Mouse (Mus musculus) limb, embryonic 11.5 days (tissue): ENCODE results near the gene Sod1. TPM values are rescaled to one million over a fixed set of nuclear protein-coding genes. Genes with fewer than 3 reads are reported as not detected.

Experiments used
- ATAC-seq: fragments of 200-750 bp; cut with Nextera tagmentation; 2 replicates; pipeline ENCODE4 v1.8.0; 2017; ENCODE audit warnings: low read depth; ENCODE audit not compliant: insufficient number of reproducible peaks, low FRiP score, low TSS enrichment
- DNase-seq: peaks from one replicate; pipeline ENCODE4 v3.0.0-alpha.2; 2015; ENCODE audit warnings: low spot score
- H3K27ac ChIP-seq: fragments of 300-500 bp; sonication (generic); replicated peaks from 2 replicates; pipeline ENCODE4 v1.5.1; 2014; ENCODE audit warnings: low read depth, mild to moderate bottlenecking, low read length
- H3K27me3 ChIP-seq: fragments of 300-500 bp; sonication (generic); 2 replicates; pipeline ENCODE4 v1.6.1; 2014; ENCODE audit warnings: mild to moderate bottlenecking, low read length, mixed read lengths; ENCODE audit not compliant: control insufficient read depth, insufficient read depth
- H3K36me3 ChIP-seq: fragments of 300-500 bp; sonication (generic); 2 replicates; pipeline ENCODE4 v1.6.1; 2014; ENCODE audit warnings: mild to moderate bottlenecking, low read length, moderate library complexity, mixed read lengths; ENCODE audit not compliant: control insufficient read depth, insufficient read depth
- H3K4me1 ChIP-seq: fragments of 300-500 bp; sonication (generic); 2 replicates; pipeline ENCODE4 v1.6.1; 2014; ENCODE audit warnings: low read length, mixed read lengths; ENCODE audit not compliant: control insufficient read depth, insufficient read depth
- H3K4me2 ChIP-seq: fragments of 300-500 bp; sonication (generic); 2 replicates; pipeline ENCODE4 v1.6.1; 2014; ENCODE audit warnings: low read depth, mild to moderate bottlenecking, moderate library complexity; ENCODE audit not compliant: severe bottlenecking
- H3K4me3 ChIP-seq: fragments of 300-500 bp; sonication (generic); 2 replicates; pipeline ENCODE4 v1.5.1; 2014; ENCODE audit warnings: low read depth, low read length
- H3K9ac ChIP-seq: fragments of 300-500 bp; sonication (generic); 2 replicates; pipeline ENCODE4 v1.6.1; 2014; ENCODE audit warnings: mild to moderate bottlenecking, low read length
- H3K9me3 ChIP-seq: fragments of 300-500 bp; sonication (generic); 2 replicates; pipeline ENCODE4 v1.6.1; 2016; ENCODE audit warnings: low read length; ENCODE audit not compliant: control insufficient read depth
- whole genome bisulfite sequencing: fragments of 180-500 bp; shearing (Covaris S2); extraction: QIAGEN DNeasy Blood & Tissue Kit; methylation state at CpG from one replicate; pipeline ENCODE4 v1.1.7; 2014; 5-methylcytosine and 5-hydroxymethylcytosine counted together
- polyA plus RNA-seq: library from polyadenylated mRNA; unstranded; fragments of >200 nt; fragmentation: Nextera tagmentation; extraction: Ambion mirVana; gene quantifications from 2 replicates; pipeline ENCODE4 v1.2.1, GENCODE M21; 2014

Sod1 gene
- 1,355 and 1,400 TPM in 2 replicates for polyA plus RNA-seq

DNA sequence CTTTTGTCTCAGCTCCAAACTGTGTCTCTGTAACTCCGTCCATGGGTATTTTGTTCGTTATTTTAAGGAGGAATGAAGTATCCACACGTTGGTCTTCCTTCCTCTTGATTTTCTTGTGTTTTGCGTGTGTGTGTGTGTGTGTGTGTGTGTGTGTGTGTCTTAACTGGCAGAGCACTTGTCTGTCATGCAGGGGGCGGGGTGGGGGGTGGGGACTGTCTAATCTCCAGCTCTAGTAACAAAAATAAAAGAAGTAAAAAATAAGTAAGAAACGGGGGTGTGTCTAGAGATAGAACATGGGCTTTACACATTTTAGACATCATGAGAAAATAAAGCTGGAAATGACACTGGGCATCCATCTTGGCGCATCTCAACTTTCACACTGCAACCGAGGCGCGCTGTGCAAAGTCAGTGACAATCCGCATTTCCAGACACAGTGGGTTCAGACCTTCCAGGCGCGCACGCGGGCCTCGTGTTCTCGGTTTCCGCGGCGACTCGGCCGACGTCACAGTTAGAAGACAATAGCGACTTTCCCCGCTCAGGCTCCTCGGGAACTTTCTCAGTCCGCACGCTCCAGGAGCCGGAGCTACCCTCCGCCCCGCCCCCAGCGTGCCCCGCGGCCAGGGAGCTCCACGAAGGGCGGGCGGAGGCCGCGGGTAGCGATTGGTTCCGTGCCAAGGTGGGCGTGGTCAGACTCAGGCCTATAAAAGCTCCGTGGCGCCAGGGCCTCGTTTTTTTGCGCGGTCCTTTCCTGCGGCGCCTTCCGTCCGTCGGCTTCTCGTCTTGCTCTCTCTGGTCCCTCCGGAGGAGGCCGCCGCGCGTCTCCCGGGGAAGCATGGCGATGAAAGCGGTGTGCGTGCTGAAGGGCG lies at the start of gene Sod1:
TSS of gene Sod1 (plus strand) at position 729 of the 866 bp plus-strand sequence.
- Histone ChIP-seq H3K9ac (peak within 1 kb of the TSS; percentile 89), H3K4me3 (peak within 1 kb of the TSS; percentile 88), H3K27ac (peak within 1 kb of the TSS; percentile 85), H3K4me2 (peak within 1 kb of the TSS; percentile 67), H3K4me1 (0 out of 2 replicates have a peak, but pooled peaks cover 3% of the 10 kb centered on the region), H3K36me3 (peaks cover 9% of the 10 kb centered on the region), H3K27me3 (no peaks in the 10 kb centered on the region; the same call in 1 of the 2 replicates), H3K9me3 (no peaks in the 10 kb centered on the region)
- peak; percentile 99 for DNase-seq
- peak; percentile 96 for ATAC-seq
- 2% methylated on average over 63 of the region's 63 CpGs for WGBS

DNA sequence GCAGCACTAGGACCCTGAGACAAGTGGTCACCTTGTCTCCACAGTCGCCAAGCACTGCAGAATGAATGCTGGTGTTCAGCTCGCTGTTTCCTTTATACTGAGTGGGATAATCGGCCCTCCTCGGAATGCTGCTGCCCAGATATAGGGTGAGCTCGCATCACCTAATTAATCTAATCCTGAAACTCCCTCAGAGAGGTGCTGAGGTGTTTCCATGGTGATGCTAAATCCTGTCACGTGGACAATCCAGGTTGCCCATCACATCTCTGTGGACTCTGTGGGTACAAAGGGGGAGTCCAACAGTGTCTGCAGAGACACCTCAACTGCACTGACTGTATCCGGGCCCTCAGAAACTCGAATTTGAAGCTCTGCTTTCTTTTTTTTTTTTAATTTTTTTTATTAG lies 49.1 kb upstream of the Sod1 start:
- ATAC-seq, result no peak
- H3K27ac ChIP-seq, result no peak overlapping the region
- H3K4me2 ChIP-seq, result no peak overlapping the region
- H3K9ac ChIP-seq, result no peak overlapping the region
- no peaks in the 10 kb centered on the region for H3K9me3 ChIP-seq
- no peaks in the 10 kb centered on the region for H3K4me1 ChIP-seq
- DNase-seq, result no peak
- no peaks in the 10 kb centered on the region for H3K36me3 ChIP-seq
- no peak overlapping the region for H3K4me3 ChIP-seq
- 55% methylated on average over 8 of the region's 8 CpGs for WGBS
- no peaks in the 10 kb centered on the region for H3K27me3 ChIP-seq

DNA sequence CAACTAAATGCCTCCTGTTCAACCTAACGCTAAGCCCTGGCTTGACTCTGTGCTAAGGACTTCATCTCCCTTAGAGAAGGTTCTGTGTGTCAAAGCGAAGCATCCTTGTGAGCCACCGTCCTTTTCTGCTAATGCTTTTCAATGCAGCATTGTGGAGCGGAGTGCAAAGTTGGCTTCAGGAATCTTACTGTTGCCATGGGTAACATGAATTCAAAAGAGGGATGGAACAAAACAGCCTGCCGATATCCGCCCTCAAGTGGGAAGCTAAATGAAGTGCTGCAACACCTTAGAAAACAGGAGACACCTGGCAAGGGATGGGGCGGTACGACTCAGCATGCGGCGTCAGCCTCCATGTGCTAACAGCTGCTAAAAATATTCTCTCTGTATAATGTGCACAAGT lies 44.1 kb upstream of the Sod1 start:
- Histone ChIP-seq H3K4me3 (no peak overlapping the region), H3K9me3 (no peaks in the 10 kb centered on the region), H3K27ac (no peak overlapping the region), H3K4me1 (no peaks in the 10 kb centered on the region), H3K4me2 (no peak overlapping the region), H3K27me3 (no peaks in the 10 kb centered on the region), H3K9ac (no peak overlapping the region), H3K36me3 (no peaks in the 10 kb centered on the region)
- 66% methylated on average over 10 of the region's 10 CpGs for WGBS
- ATAC-seq (no peak), DNase-seq (no peak)

DNA sequence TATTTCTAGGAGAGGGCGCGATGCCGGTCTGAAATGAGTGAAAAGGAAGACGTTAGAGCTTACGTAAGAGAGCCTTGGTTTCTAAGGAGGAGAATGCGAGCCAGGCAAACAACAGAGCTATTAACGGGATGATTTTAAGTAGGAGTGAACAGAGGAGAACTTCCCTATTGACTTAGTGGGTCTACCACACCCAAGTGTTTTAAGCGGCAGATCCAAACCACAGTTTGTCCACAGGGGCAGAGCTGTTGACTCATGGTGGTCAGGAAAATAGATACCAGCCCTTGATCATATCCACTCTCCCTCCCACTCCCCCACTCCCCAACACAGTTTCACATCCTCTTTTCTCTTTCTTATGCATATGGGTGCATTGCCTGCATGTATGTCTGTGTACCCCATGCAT lies 43.1 kb upstream of the Sod1 start:
- no peak overlapping the region for H3K27ac ChIP-seq
- H3K27me3 ChIP-seq, result no peaks in the 10 kb centered on the region
- DNase-seq, result no peak
- no peaks in the 10 kb centered on the region for H3K4me1 ChIP-seq
- no peak overlapping the region for H3K9ac ChIP-seq
- H3K4me3 ChIP-seq, result no peak overlapping the region
- H3K9me3 ChIP-seq, result no peaks in the 10 kb centered on the region
- ATAC-seq, result no peak
- WGBS, result 85% methylated on average over 8 of the region's 8 CpGs
- no peaks in the 10 kb centered on the region for H3K36me3 ChIP-seq
- H3K4me2 ChIP-seq, result no peak overlapping the region

DNA sequence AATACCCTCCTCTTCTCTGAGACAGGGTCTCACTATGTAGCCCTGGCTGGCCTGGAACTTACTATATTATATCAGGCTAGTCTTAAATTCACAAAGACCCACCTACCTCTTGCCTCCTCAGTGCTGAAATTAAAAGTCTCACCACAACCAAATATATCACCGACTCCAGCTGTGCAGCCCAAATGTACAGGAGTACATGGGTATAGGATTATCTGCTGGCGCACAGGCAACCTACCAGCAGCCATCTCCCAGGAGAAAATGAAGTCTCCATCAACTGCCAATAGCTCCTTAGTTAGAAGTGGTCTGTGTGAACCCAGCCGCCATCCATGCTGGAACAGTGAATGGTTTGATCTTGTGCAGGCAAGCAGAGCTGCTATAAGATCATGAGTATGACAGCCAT lies 42.1 kb upstream of the Sod1 start:
- 93% methylated on average over 3 of the region's 3 CpGs for whole genome bisulfite sequencing
- no peak for ATAC-seq
- H3K9me3 ChIP-seq, result no peaks in the 10 kb centered on the region
- no peak for DNase-seq
- H3K27me3 ChIP-seq, result no peaks in the 10 kb centered on the region
- H3K4me1 ChIP-seq, result no peaks in the 10 kb centered on the region
- no peaks in the 10 kb centered on the region for H3K36me3 ChIP-seq
- H3K9ac ChIP-seq, result no peak overlapping the region
- H3K4me2 ChIP-seq, result no peak overlapping the region
- H3K27ac ChIP-seq, result no peak overlapping the region
- H3K4me3 ChIP-seq, result no peak overlapping the region

DNA sequence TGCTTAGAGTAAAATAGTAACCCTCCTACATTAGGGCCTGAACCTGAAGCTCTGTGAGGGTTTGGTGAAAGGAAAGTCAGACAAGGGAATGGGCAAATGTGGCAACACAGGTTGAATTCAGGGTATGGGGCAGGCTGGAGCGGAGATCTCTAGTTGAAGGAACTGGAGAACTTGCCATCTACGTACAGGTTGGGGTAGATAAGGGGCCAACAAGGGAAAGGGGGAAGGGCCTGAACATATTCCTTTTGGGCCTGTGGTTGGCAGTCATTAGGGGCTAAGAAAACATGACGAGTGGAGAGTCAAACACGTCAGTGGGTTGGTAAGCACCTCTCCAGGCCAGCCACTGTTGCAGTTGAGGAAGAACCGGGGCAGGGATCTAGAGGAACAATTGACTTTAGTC lies 40.7 kb upstream of the Sod1 start:
- Histone ChIP-seq H3K9ac (no peak overlapping the region), H3K27me3 (no peaks in the 10 kb centered on the region), H3K4me1 (no peaks in the 10 kb centered on the region), H3K9me3 (no peaks in the 10 kb centered on the region), H3K4me3 (no peak overlapping the region), H3K27ac (no peak overlapping the region), H3K4me2 (no peak overlapping the region), H3K36me3 (no peaks in the 10 kb centered on the region)
- ATAC-seq, result no peak
- 84% methylated on average over 5 of the region's 5 CpGs for WGBS
- no peak for DNase-seq

DNA sequence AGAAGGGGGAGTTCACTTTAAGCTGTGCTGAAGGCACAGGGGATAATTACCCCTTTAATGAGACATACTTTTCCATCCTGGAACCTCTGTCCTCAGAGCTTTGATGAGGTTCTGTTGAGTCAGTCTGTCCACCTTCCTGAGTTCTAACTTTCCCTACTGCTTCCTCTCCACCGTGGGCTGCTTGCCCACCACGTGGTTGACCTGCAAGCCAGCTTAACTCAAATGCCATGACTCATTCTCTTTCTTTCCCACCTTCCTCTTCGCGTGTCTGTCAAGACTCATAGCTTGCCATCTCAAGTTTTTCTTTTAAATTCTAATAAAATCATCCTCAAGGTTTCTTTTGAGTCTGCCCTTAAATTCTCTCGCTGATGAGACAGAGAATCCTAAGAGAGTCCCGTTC lies 39.6 kb upstream of the Sod1 start:
- Histone ChIP-seq H3K27me3 (no peaks in the 10 kb centered on the region), H3K9me3 (no peaks in the 10 kb centered on the region), H3K27ac (no peak overlapping the region), H3K36me3 (no peaks in the 10 kb centered on the region), H3K4me3 (no peak overlapping the region), H3K4me2 (no peak overlapping the region), H3K4me1 (no peaks in the 10 kb centered on the region), H3K9ac (no peak overlapping the region)
- ATAC-seq (no peak), DNase-seq (no peak)
- WGBS, result 78% methylated on average over 6 of the region's 6 CpGs

DNA sequence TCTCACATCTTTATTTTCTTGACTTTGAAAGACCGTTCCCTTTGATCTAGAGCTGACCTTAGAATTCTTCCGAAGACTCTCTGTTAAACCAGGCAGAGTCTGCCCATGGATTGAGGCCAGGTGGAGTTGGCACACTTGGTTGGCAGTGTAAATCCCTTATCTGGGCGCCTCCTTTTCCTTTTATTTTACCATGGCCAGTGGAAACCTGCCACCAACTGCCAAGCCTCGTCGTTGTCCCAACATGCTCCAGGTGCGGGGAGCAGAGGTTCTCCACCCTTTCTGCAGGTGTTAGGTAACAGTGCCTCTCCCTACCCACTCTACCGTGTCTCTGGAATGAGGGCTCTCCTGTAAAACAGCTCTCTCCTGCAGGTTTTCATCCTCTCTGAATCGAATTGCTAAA lies 38.9 kb upstream of the Sod1 start:
- no peaks in the 10 kb centered on the region for H3K9me3 ChIP-seq
- H3K4me2 ChIP-seq, result no peak overlapping the region
- H3K9ac ChIP-seq, result no peak overlapping the region
- 85% methylated on average over 8 of the region's 8 CpGs for WGBS
- DNase-seq, result no peak
- H3K27me3 ChIP-seq, result no peaks in the 10 kb centered on the region
- ATAC-seq, result no peak
- no peak overlapping the region for H3K4me3 ChIP-seq
- H3K27ac ChIP-seq, result no peak overlapping the region
- no peaks in the 10 kb centered on the region for H3K36me3 ChIP-seq
- no peaks in the 10 kb centered on the region for H3K4me1 ChIP-seq
